Mouse (Mus musculus): ENCODE measurements around the gene Ints6. TPM values are rescaled to one million over a fixed set of nuclear protein-coding genes. Genes with fewer than 3 reads are reported as not detected.
A peak's percentile ranks its signal among the peaks of the same experiment; 100 is the strongest.

Gene Ints6
- polyA plus RNA-seq, 1 experiment from 2014 or later = 23.2 TPM

DNA sequence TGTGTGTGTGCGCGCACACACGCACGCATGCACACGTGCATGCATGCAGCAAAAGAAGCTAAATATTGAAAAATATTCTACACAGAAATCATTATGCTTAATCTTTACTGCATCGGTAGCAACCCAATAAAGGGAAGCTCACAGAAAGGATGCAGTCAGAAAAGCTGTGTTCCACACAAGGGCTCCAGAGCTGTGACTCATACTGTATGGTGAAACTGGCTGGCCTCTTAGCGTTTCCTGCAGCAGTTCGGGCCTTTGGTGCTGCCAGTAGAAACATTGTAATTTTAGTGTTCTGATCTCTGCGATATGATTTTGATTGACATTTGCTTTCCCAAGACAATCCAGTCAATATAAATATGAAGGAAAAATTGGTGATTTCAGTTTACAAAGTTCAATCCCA, 17.1 kb upstream of the Ints6 start:
- ATAC-seq (ENCODE audit: insufficient number of reproducible peaks, low FRiP score, low TSS enrichment, low read depth) = no peak
- Histone ChIP-seq H3K4me2 (replicated peaks) (no peak overlapping the region), H3K27ac (replicated peaks) (no peak overlapping the region), H3K27me3 (no peaks in the 10 kb centered on the region), H3K4me1 (no peaks in the 10 kb centered on the region), H3K9ac (no peak overlapping the region), H3K4me3 (replicated peaks) (no peak overlapping the region), H3K36me3 (no peaks in the 10 kb centered on the region), H3K9me3 (replicated peaks) (no peaks in the 10 kb centered on the region)
- WGBS = 89% methylated on average over 9 of the region's 9 CpGs

GRCm38 (mm10) chr14:62775034-62775433, 14.1 kb upstream of the Ints6 start:
- 71% methylated on average over 3 of the region's 3 CpGs for WGBS
- Histone ChIP-seq H3K9me3 (replicated peaks) (no peaks in the 10 kb centered on the region), H3K36me3 (no peaks in the 10 kb centered on the region), H3K9ac (no peak overlapping the region), H3K4me1 (no peaks in the 10 kb centered on the region), H3K27ac (replicated peaks) (no peak overlapping the region), H3K4me3 (replicated peaks) (no peak overlapping the region), H3K4me2 (replicated peaks) (no peak overlapping the region), H3K27me3 (no peaks in the 10 kb centered on the region)
- no peak for ATAC-seq (ENCODE audit: insufficient number of reproducible peaks, low FRiP score, low TSS enrichment, low read depth)

DNA sequence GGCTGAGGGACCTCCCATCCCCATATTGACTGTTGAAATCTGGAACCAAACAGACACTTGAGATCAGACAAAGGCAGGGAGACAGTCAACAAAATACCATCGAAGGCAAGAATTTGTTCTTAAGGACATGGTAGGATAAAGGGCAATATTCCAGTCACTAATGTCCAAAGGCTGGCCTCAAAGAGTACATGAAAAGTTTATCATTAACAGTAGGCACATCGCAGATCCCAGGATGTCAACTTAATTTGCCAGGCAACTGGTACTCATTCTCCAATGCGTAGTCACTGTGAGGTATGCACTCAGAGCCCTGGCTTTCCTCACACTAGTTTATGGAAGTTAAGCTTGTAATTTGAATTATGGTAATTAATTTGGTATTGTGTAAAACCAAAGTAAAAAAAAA, 13.3 kb upstream of the Ints6 start:
- no peak overlapping the region for H3K27ac ChIP-seq (replicated peaks)
- 87% methylated on average over 3 of the region's 3 CpGs for WGBS
- no peaks in the 10 kb centered on the region for H3K4me1 ChIP-seq
- no peaks in the 10 kb centered on the region for H3K36me3 ChIP-seq
- no peak overlapping the region for H3K9ac ChIP-seq
- no peak for ATAC-seq (ENCODE audit: insufficient number of reproducible peaks, low FRiP score, low TSS enrichment, low read depth)
- H3K4me3 ChIP-seq (replicated peaks) = no peak overlapping the region
- no peaks in the 10 kb centered on the region for H3K27me3 ChIP-seq
- no peak overlapping the region for H3K4me2 ChIP-seq (replicated peaks)
- H3K9me3 ChIP-seq (replicated peaks) = no peaks in the 10 kb centered on the region

DNA sequence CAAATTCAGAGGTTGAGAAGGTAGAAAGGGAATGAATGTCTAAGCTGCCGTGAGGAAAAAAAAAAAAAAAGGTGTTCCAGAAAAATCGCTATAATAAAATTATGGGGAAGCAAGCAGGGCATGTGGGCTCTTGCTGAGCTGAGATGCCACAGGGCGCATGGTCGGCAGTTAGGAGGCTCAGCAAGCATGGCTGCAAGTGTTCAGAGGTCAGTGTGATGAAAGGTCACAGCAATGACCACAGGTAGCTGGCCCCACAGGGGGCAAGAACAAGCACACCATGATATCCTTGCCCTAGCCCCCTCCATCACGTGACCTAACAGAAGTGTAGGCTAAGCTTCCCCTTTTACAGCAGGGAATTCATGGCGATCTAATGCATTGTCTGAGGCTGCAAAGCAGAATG, 12.8 kb upstream of the Ints6 start:
- no peak overlapping the region for H3K4me3 ChIP-seq (replicated peaks)
- no peak overlapping the region for H3K4me2 ChIP-seq (replicated peaks)
- no peak for ATAC-seq (ENCODE audit: insufficient number of reproducible peaks, low FRiP score, low TSS enrichment, low read depth)
- 61% methylated on average over 6 of the region's 6 CpGs for WGBS
- H3K27me3 ChIP-seq = no peaks in the 10 kb centered on the region
- no peak overlapping the region for H3K9ac ChIP-seq
- H3K4me1 ChIP-seq = no peaks in the 10 kb centered on the region
- H3K36me3 ChIP-seq = no peaks in the 10 kb centered on the region
- H3K27ac ChIP-seq (replicated peaks) = no peak overlapping the region
- H3K9me3 ChIP-seq (replicated peaks) = no peaks in the 10 kb centered on the region

- H3K36me3 ChIP-seq = no peaks in the 10 kb centered on the region
- H3K9ac ChIP-seq = no peak overlapping the region
- H3K4me3 ChIP-seq (replicated peaks) = no peak overlapping the region
- no peaks in the 10 kb centered on the region for H3K27me3 ChIP-seq
- H3K27ac ChIP-seq (replicated peaks) = no peak overlapping the region
- H3K4me2 ChIP-seq (replicated peaks) = no peak overlapping the region
- no peaks in the 10 kb centered on the region for H3K9me3 ChIP-seq (replicated peaks)
- no peak for ATAC-seq (ENCODE audit: insufficient number of reproducible peaks, low FRiP score, low TSS enrichment, low read depth)
- whole genome bisulfite sequencing = 71% methylated on average over 2 of the region's 2 CpGs
- no peaks in the 10 kb centered on the region for H3K4me1 ChIP-seq
These were observed 4.4 kb upstream of the Ints6 start for GRCm38 (mm10) chr14:62765398-62765797.

DNA sequence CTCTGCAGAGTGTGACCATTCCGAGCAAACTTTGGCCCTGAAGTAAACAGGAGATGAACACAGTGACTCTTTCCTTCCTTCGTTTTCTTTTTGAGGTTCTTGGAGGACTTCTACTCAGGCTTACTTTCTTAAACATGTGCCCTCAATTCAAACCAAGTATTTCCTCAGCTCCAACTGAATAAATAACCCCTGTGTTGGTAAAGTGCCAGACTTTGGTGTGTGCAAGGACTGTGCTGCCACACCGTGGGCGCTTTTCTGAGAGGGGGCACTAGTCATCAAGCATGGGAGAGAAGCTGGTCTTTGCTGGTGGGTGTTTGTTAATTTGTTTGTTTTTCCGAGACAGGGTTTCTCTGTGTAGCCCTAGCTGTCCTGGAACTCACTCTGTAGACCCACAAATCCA, 3.4 kb upstream of the Ints6 start:
- WGBS = 75% methylated on average over 5 of the region's 5 CpGs
- Histone ChIP-seq H3K9ac (no peak overlapping the region), H3K9me3 (replicated peaks) (no peaks in the 10 kb centered on the region), H3K27ac (replicated peaks) (no peak overlapping the region), H3K4me3 (replicated peaks) (no peak overlapping the region), H3K4me2 (replicated peaks) (no peak overlapping the region), H3K4me1 (peaks cover 4% of the 10 kb centered on the region; the same call in 1 of the 2 replicates), H3K36me3 (no peaks in the 10 kb centered on the region), H3K27me3 (no peaks in the 10 kb centered on the region)
- ATAC-seq (ENCODE audit: insufficient number of reproducible peaks, low FRiP score, low TSS enrichment, low read depth) = no peak

GRCm38 (mm10) chr14:62761943-62762342, 974 bp upstream of the Ints6 start:
- Histone ChIP-seq H3K4me1 (peaks cover 8% of the 10 kb centered on the region; the same call in 1 of the 2 replicates), H3K9me3 (replicated peaks) (no peaks in the 10 kb centered on the region), H3K27me3 (no peaks in the 10 kb centered on the region), H3K4me2 (replicated peaks) (peak overlapping the region; percentile 57), H3K36me3 (peaks cover 7% of the 10 kb centered on the region; the same call in 1 of the 2 replicates), H3K27ac (replicated peaks) (peak overlapping the region; percentile 97), H3K9ac (peak overlapping the region; percentile 79), H3K4me3 (replicated peaks) (peak overlapping the region; percentile 98)
- no peak for ATAC-seq (ENCODE audit: insufficient number of reproducible peaks, low FRiP score, low TSS enrichment, low read depth)
- WGBS = 3% methylated on average over 11 of the region's 11 CpGs

GRCm38 (mm10) chr14:62760321-62761035, 491 bp downstream of the Ints6 start:
- H3K9ac ChIP-seq = peak overlapping the region; percentile 99
- H3K4me3 ChIP-seq (replicated peaks) = peak overlapping the region; percentile 98
- peak overlapping the region; percentile 99 for H3K27ac ChIP-seq (replicated peaks)
- WGBS = under 1% methylated on average over 66 of the region's 68 CpGs
- peaks cover 8% of the 10 kb centered on the region; the same call in 1 of the 2 replicates for H3K4me1 ChIP-seq
- H3K36me3 ChIP-seq = peaks cover 7% of the 10 kb centered on the region; the same call in 1 of the 2 replicates
- H3K4me2 ChIP-seq (replicated peaks) = peak overlapping the region; percentile 56
- no peaks in the 10 kb centered on the region for H3K27me3 ChIP-seq
- ATAC-seq (ENCODE audit: insufficient number of reproducible peaks, low FRiP score, low TSS enrichment, low read depth) = peak; percentile 39
- no peaks in the 10 kb centered on the region for H3K9me3 ChIP-seq (replicated peaks)

- H3K27me3 ChIP-seq = no peaks in the 10 kb centered on the region
- ATAC-seq (ENCODE audit: insufficient number of reproducible peaks, low FRiP score, low TSS enrichment, low read depth) = peak; percentile 12
- WGBS = under 1% methylated on average over 34 of the region's 38 CpGs
These were observed 1.1 kb downstream of the Ints6 start for GRCm38 (mm10) chr14:62759771-62760320.

GRCm38 (mm10) chr14:62758714-62759113, 2.3 kb downstream of the Ints6 start:
- Histone ChIP-seq H3K9me3 (replicated peaks) (no peaks in the 10 kb centered on the region), H3K9ac (no peak overlapping the region), H3K27me3 (no peaks in the 10 kb centered on the region), H3K27ac (replicated peaks) (no peak overlapping the region), H3K4me2 (replicated peaks) (no peak overlapping the region; the same call in 1 of the 2 replicates), H3K36me3 (peaks cover 10% of the 10 kb centered on the region; the same call in 1 of the 2 replicates), H3K4me1 (peaks cover 8% of the 10 kb centered on the region; the same call in 1 of the 2 replicates), H3K4me3 (replicated peaks) (no peak overlapping the region)
- ATAC-seq (ENCODE audit: insufficient number of reproducible peaks, low FRiP score, low TSS enrichment, low read depth) = no peak
- 89% methylated on average over 5 of the region's 5 CpGs for WGBS

More at GRCm38 (mm10) chr14:62759771-62760320, 1.1 kb downstream of the Ints6 start:
- Histone ChIP-seq H3K4me1 (peaks cover 8% of the 10 kb centered on the region; the same call in 1 of the 2 replicates), H3K9me3 (replicated peaks) (no peaks in the 10 kb centered on the region), H3K9ac (peak overlapping the region; percentile 99), H3K27ac (replicated peaks) (peak overlapping the region; percentile 99), H3K4me3 (replicated peaks) (peak overlapping the region; percentile 98), H3K36me3 (peaks cover 10% of the 10 kb centered on the region; the same call in 1 of the 2 replicates), H3K4me2 (replicated peaks) (peak overlapping the region; percentile 56)

DNA sequence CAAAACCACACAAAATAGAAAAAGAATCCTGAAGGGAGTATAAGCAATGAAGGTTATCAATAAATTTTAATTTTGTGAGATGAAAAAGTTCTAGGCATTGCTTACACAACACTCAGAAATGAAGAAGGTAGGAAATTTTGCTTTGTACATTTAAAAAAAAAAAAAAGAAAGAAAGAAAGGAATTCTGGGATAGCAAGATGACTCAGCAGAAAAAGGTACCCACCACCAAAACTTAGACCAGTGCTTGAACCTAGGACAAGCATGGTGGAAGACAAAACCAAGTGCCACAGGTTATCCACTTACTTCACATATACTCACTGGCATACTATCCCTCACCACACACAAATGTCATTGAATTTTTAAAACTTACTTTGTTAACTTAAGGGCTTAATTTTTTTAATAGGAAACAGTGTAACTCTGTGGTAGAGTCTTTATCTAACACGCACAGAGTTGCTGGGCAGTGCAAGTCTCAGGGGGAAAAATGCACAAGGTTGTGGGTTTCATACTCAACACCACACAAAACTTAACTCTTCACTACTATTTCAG, 5.8 kb downstream of the Ints6 start:
- H3K4me1 ChIP-seq = peaks cover 8% of the 10 kb centered on the region; the same call in 1 of the 2 replicates
- no peaks in the 10 kb centered on the region for H3K9me3 ChIP-seq (replicated peaks)
- no peak overlapping the region for H3K4me2 ChIP-seq (replicated peaks)
- no peak overlapping the region for H3K27ac ChIP-seq (replicated peaks)
- ATAC-seq (ENCODE audit: insufficient number of reproducible peaks, low FRiP score, low TSS enrichment, low read depth) = no peak
- peaks cover 10% of the 10 kb centered on the region; the same call in 1 of the 2 replicates for H3K36me3 ChIP-seq
- 85% methylated on average over 1 of the region's 1 CpGs for WGBS
- no peaks in the 10 kb centered on the region for H3K27me3 ChIP-seq
- H3K4me3 ChIP-seq (replicated peaks) = no peak overlapping the region
- H3K9ac ChIP-seq = no peak overlapping the region

All from embryonic facial prominence, embryonic 15.5 days (tissue).